Mouse (Mus musculus) erythroblast, adult 5-6 weeks (primary cell): Measurements from ENCODE around the gene Ampd2. TPM values are rescaled to one million over a fixed set of nuclear protein-coding genes. Genes with fewer than 3 reads are reported as not detected.

Experiments used
- ATAC-seq: replicated peaks from 2 replicates; pipeline ENCODE4 v1.8.0; 2016; ENCODE audit warnings: moderate number of reproducible peaks, mild to moderate bottlenecking, moderate TSS enrichment, inconsistent platforms; ENCODE audit not compliant: poor library complexity, low FRiP score, severe bottlenecking
- total RNA-seq, 2 experiments: library from RNA; stranded (forward) in 1 of 2; stranded (reverse) in 1 of 2; fragments of 150-400 nt in 1 of 2; fragments of 200-764, 138-1000 nt in 1 of 2; gene quantifications; 2 replicates each; pipeline versions ENCODE4 v1.2.3 to v1.2.4; 2015 to 2017; ENCODE audit warnings: low replicate concordance in 2 of 2

Gene Ampd2
- total RNA-seq, 2 experiments from 2014 or later = 3.1 to 7.1 TPM

DNA sequence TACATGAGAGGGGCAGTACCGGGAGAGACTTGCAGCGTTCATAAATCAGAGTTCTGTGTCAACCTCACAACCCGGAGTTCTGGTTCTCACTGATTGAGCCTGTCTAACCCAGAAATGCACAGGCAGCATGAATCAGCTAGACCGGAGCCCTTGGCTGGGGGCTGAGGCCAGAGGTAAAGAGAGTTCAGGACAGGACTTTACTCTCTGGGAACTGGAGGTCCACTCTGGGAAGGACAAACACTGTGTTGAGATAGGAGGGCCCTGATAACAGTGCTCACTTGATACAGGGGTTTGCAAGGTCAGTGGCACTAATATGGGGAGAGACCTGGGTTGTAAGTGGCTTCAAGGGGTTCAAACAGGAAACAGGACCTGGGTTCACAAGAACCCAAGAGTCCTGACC is 61.1 kb downstream of the Ampd2 start:
- ATAC-seq = no peak

Other genes with a start within 250 kb of the Ampd2 start
- 1.5 TPM in 1 of 2 replicates, not detected in the other for gene Eps8l3, start 209.4 kb downstream of the Ampd2 start, total RNA-seq (2015; ENCODE audit: low replicate concordance)
- gene Eps8l3, start 209.4 kb downstream of the Ampd2 start, total RNA-seq (2017; ENCODE audit: low replicate concordance) = not detected in 2 replicates
- 17.9 and 33.9 TPM in 2 replicates for gene Gstm5, start 190.8 kb downstream of the Ampd2 start, total RNA-seq (2015; ENCODE audit: low replicate concordance)
- 8.2 and 22.6 TPM in 2 replicates for gene Gstm5, start 190.8 kb downstream of the Ampd2 start, total RNA-seq (2017; ENCODE audit: low replicate concordance)
- gene Gstm7, start 154.8 kb downstream of the Ampd2 start, total RNA-seq (2015; ENCODE audit: low replicate concordance) = not detected in 2 replicates
- 1.8 TPM in 1 of 2 replicates, not detected in the other for gene Gstm7, start 154.8 kb downstream of the Ampd2 start, total RNA-seq (2017; ENCODE audit: low replicate concordance)
- not detected in 2 replicates for gene Gstm6, start 142.9 kb downstream of the Ampd2 start, total RNA-seq (2015; ENCODE audit: low replicate concordance)
- gene Gstm6, start 142.9 kb downstream of the Ampd2 start, total RNA-seq (2017; ENCODE audit: low replicate concordance) = not detected in 2 replicates
- not detected in 2 replicates for gene Gstm3, start 117.4 kb downstream of the Ampd2 start, total RNA-seq (2015; ENCODE audit: low replicate concordance)
- gene Gstm3, start 117.4 kb downstream of the Ampd2 start, total RNA-seq (2017; ENCODE audit: low replicate concordance) = not detected in 2 replicates
- 1.3 TPM in 1 of 2 replicates, not detected in the other for gene Gstm2, start 100.2 kb downstream of the Ampd2 start, total RNA-seq (2015; ENCODE audit: low replicate concordance)
- gene Gstm2, start 100.2 kb downstream of the Ampd2 start, total RNA-seq (2017; ENCODE audit: low replicate concordance) = 0.60 and 2.1 TPM in 2 replicates
- gene Gstm1, start 68.7 kb downstream of the Ampd2 start, total RNA-seq (2015; ENCODE audit: low replicate concordance) = 160 and 254 TPM in 2 replicates
- gene Gstm1, start 68.7 kb downstream of the Ampd2 start, total RNA-seq (2017; ENCODE audit: low replicate concordance) = 49.2 and 74.5 TPM in 2 replicates
- 4.2 and 8.4 TPM in 2 replicates for gene Gstm4, start 41.8 kb downstream of the Ampd2 start, total RNA-seq (2015; ENCODE audit: low replicate concordance)
- gene Gstm4, start 41.8 kb downstream of the Ampd2 start, total RNA-seq (2017; ENCODE audit: low replicate concordance) = 0.28 and 0.51 TPM in 2 replicates
- gene Gnat2, start 6.1 kb upstream of the Ampd2 start, total RNA-seq (2015; ENCODE audit: low replicate concordance) = 0.84 TPM in 1 of 2 replicates, not detected in the other
- 0.09 and 0.56 TPM in 2 replicates for gene Gnat2, start 6.1 kb upstream of the Ampd2 start, total RNA-seq (2017; ENCODE audit: low replicate concordance)
- gene Gnai3, start 59.5 kb upstream of the Ampd2 start, total RNA-seq (2015; ENCODE audit: low replicate concordance) = 46.8 and 63.4 TPM in 2 replicates
- gene Gnai3, start 59.5 kb upstream of the Ampd2 start, total RNA-seq (2017; ENCODE audit: low replicate concordance) = 38.2 and 46.0 TPM in 2 replicates
- gene Gpr61, start 68.2 kb upstream of the Ampd2 start, total RNA-seq (2015; ENCODE audit: low replicate concordance) = not detected in 2 replicates
- not detected in 2 replicates for gene Gpr61, start 68.2 kb upstream of the Ampd2 start, total RNA-seq (2017; ENCODE audit: low replicate concordance)
- not detected in 2 replicates for gene Amigo1, start 99.7 kb upstream of the Ampd2 start, total RNA-seq (2015; ENCODE audit: low replicate concordance)
- 0.77 TPM in 1 of 2 replicates, not detected in the other for gene Amigo1, start 99.7 kb upstream of the Ampd2 start, total RNA-seq (2017; ENCODE audit: low replicate concordance)
- gene Cyb561d1, start 114.6 kb upstream of the Ampd2 start, total RNA-seq (2015; ENCODE audit: low replicate concordance) = 0.63 and 1.3 TPM in 2 replicates
- gene Cyb561d1, start 114.6 kb upstream of the Ampd2 start, total RNA-seq (2017; ENCODE audit: low replicate concordance) = 1.1 and 1.7 TPM in 2 replicates
- gene Atxn7l2, start 124.3 kb upstream of the Ampd2 start, total RNA-seq (2015; ENCODE audit: low replicate concordance) = 0.58 and 0.84 TPM in 2 replicates
- gene Atxn7l2, start 124.3 kb upstream of the Ampd2 start, total RNA-seq (2017; ENCODE audit: low replicate concordance) = 0.56 and 1.4 TPM in 2 replicates
- gene Sypl2, start 140.0 kb upstream of the Ampd2 start, total RNA-seq (2015; ENCODE audit: low replicate concordance) = not detected in 2 replicates
- gene Sypl2, start 140.0 kb upstream of the Ampd2 start, total RNA-seq (2017; ENCODE audit: low replicate concordance) = not detected in 2 replicates
- gene Psma5, start 170.3 kb upstream of the Ampd2 start, total RNA-seq (2015; ENCODE audit: low replicate concordance) = 39.8 and 54.5 TPM in 2 replicates
- gene Psma5, start 170.3 kb upstream of the Ampd2 start, total RNA-seq (2017; ENCODE audit: low replicate concordance) = 49.6 and 55.6 TPM in 2 replicates
- gene Sort1, start 197.4 kb upstream of the Ampd2 start, total RNA-seq (2015; ENCODE audit: low replicate concordance) = 16.7 and 20.3 TPM in 2 replicates
- 12.4 and 18.3 TPM in 2 replicates for gene Sort1, start 197.4 kb upstream of the Ampd2 start, total RNA-seq (2017; ENCODE audit: low replicate concordance)